Mouse (Mus musculus): ENCODE measurements around the gene Gemin5. TPM values are rescaled to one million over a fixed set of nuclear protein-coding genes. Genes with fewer than 3 reads are reported as not detected.
"Not testable (repeated sequence)": the region's sequence is repeated elsewhere in the genome, so short reads cannot be mapped to it uniquely, and the experiment has no call there.

Gemin5 gene
- polyA plus RNA-seq, 1 experiment from 2014 or later = 15.7 TPM

GRCm38 (mm10) chr11:58100006-58100405, 68.3 kb downstream of the Gemin5 start:
- no peak for ATAC-seq (ENCODE audit: low FRiP score, low TSS enrichment)
- Histone ChIP-seq H3K27ac (replicated peaks; ENCODE audit: low read depth, low read length) (no peak overlapping the region), H3K27me3 (ENCODE audit: control insufficient read depth, insufficient read depth, low read length) (no peaks in the 10 kb centered on the region), H3K36me3 (ENCODE audit: control insufficient read depth, insufficient read depth, low read length) (no peaks in the 10 kb centered on the region), H3K4me3 (replicated peaks; ENCODE audit: low read depth, low read length) (no peak overlapping the region), H3K4me1 (ENCODE audit: control insufficient read depth, insufficient read depth, low read length) (peaks cover 8% of the 10 kb centered on the region), H3K9ac (replicated peaks; ENCODE audit: low read length) (no peak overlapping the region), H3K4me2 (ENCODE audit: low read length) (no peak overlapping the region), H3K9me3 (ENCODE audit: control insufficient read depth, low read length) (no peaks in the 10 kb centered on the region)
- 93% methylated on average over 2 of the region's 2 CpGs for WGBS
- no peak for DNase-seq

GRCm38 (mm10) chr11:58098366-58098720, 70.0 kb downstream of the Gemin5 start:
- H3K9ac ChIP-seq (replicated peaks; ENCODE audit: low read length); ATAC-seq (ENCODE audit: low FRiP score, low TSS enrichment); H3K36me3 ChIP-seq (ENCODE audit: control insufficient read depth, insufficient read depth, low read length); DNase-seq; H3K9me3 ChIP-seq (ENCODE audit: control insufficient read depth, low read length); H3K4me1 ChIP-seq (ENCODE audit: control insufficient read depth, insufficient read depth, low read length); H3K27me3 ChIP-seq (ENCODE audit: control insufficient read depth, insufficient read depth, low read length); H3K4me3 ChIP-seq (replicated peaks; ENCODE audit: low read depth, low read length); H3K4me2 ChIP-seq (ENCODE audit: low read length); H3K27ac ChIP-seq (replicated peaks; ENCODE audit: low read depth, low read length): not testable (repeated sequence)
- WGBS = 61% methylated on average over 5 of the region's 5 CpGs

GRCm38 (mm10) chr11:58097621-58098365, 70.5 kb downstream of the Gemin5 start:
- Histone ChIP-seq H3K9ac (replicated peaks; ENCODE audit: low read length) (0 out of 2 replicates have a peak overlapping the region, but pooled peaks have one; percentile 23), H3K27me3 (ENCODE audit: control insufficient read depth, insufficient read depth, low read length) (no peaks in the 10 kb centered on the region), H3K4me2 (ENCODE audit: low read length) (peak overlapping the region; percentile 54), H3K4me1 (ENCODE audit: control insufficient read depth, insufficient read depth, low read length) (no peaks in the 10 kb centered on the region; the same call in 1 of the 2 replicates), H3K4me3 (replicated peaks; ENCODE audit: low read depth, low read length) (peak overlapping the region; percentile 26), H3K9me3 (ENCODE audit: control insufficient read depth, low read length) (no peaks in the 10 kb centered on the region), H3K27ac (replicated peaks; ENCODE audit: low read depth, low read length) (no peak overlapping the region), H3K36me3 (ENCODE audit: control insufficient read depth, insufficient read depth, low read length) (no peaks in the 10 kb centered on the region)
- ATAC-seq (ENCODE audit: low FRiP score, low TSS enrichment) = no peak
- 2% methylated on average over 34 of the region's 38 CpGs for WGBS
- DNase-seq = peak; percentile 12

- Histone ChIP-seq H3K27me3 (ENCODE audit: control insufficient read depth, insufficient read depth, low read length) (no peaks in the 10 kb centered on the region), H3K27ac (replicated peaks; ENCODE audit: low read depth, low read length) (no peak overlapping the region), H3K4me3 (replicated peaks; ENCODE audit: low read depth, low read length) (no peak overlapping the region), H3K9ac (replicated peaks; ENCODE audit: low read length) (no peak overlapping the region), H3K4me1 (ENCODE audit: control insufficient read depth, insufficient read depth, low read length) (no peaks in the 10 kb centered on the region; the same call in 1 of the 2 replicates), H3K4me2 (ENCODE audit: low read length) (peak overlapping the region; percentile 54), H3K36me3 (ENCODE audit: control insufficient read depth, insufficient read depth, low read length) (no peaks in the 10 kb centered on the region), H3K9me3 (ENCODE audit: control insufficient read depth, low read length) (no peaks in the 10 kb centered on the region)
- DNase-seq (peak; percentile 18), ATAC-seq (ENCODE audit: low FRiP score, low TSS enrichment) (no peak)
- WGBS = 53% methylated on average over 20 of the region's 20 CpGs
Measured at GRCm38 (mm10) chr11:58096821-58097620, 71.3 kb downstream of the Gemin5 start.

GRCm38 (mm10) chr11:58096160-58096559, 72.2 kb downstream of the Gemin5 start:
- Histone ChIP-seq H3K4me3 (replicated peaks; ENCODE audit: low read depth, low read length) (no peak overlapping the region), H3K36me3 (ENCODE audit: control insufficient read depth, insufficient read depth, low read length) (no peaks in the 10 kb centered on the region), H3K4me1 (ENCODE audit: control insufficient read depth, insufficient read depth, low read length) (no peaks in the 10 kb centered on the region; the same call in 1 of the 2 replicates), H3K27me3 (ENCODE audit: control insufficient read depth, insufficient read depth, low read length) (no peaks in the 10 kb centered on the region), H3K4me2 (ENCODE audit: low read length) (no peak overlapping the region), H3K9me3 (ENCODE audit: control insufficient read depth, low read length) (no peaks in the 10 kb centered on the region), H3K27ac (replicated peaks; ENCODE audit: low read depth, low read length) (no peak overlapping the region), H3K9ac (replicated peaks; ENCODE audit: low read length) (no peak overlapping the region)
- 89% methylated on average over 5 of the region's 5 CpGs for WGBS
- ATAC-seq (ENCODE audit: low FRiP score, low TSS enrichment) = no peak
- no peak for DNase-seq

- H3K4me2 ChIP-seq (ENCODE audit: low read length) = no peak overlapping the region
- H3K9me3 ChIP-seq (ENCODE audit: control insufficient read depth, low read length) = no peaks in the 10 kb centered on the region
- ATAC-seq (ENCODE audit: low FRiP score, low TSS enrichment) (no peak), DNase-seq (no peak)
- no peaks in the 10 kb centered on the region for H3K36me3 ChIP-seq (ENCODE audit: control insufficient read depth, insufficient read depth, low read length)
- H3K4me1 ChIP-seq (ENCODE audit: control insufficient read depth, insufficient read depth, low read length) = no peaks in the 10 kb centered on the region; the same call in 1 of the 2 replicates
- 97% methylated on average over 1 of the region's 1 CpGs for WGBS
- no peak overlapping the region for H3K9ac ChIP-seq (replicated peaks; ENCODE audit: low read length)
- H3K27me3 ChIP-seq (ENCODE audit: control insufficient read depth, insufficient read depth, low read length) = no peaks in the 10 kb centered on the region
- H3K27ac ChIP-seq (replicated peaks; ENCODE audit: low read depth, low read length) = no peak overlapping the region
- no peak overlapping the region for H3K4me3 ChIP-seq (replicated peaks; ENCODE audit: low read depth, low read length)
Measured at GRCm38 (mm10) chr11:58095561-58095960, 72.8 kb downstream of the Gemin5 start.

GRCm38 (mm10) chr11:58094766-58095165, 73.6 kb downstream of the Gemin5 start:
- Histone ChIP-seq H3K4me1 (ENCODE audit: control insufficient read depth, insufficient read depth, low read length) (no peaks in the 10 kb centered on the region; the same call in 1 of the 2 replicates), H3K9me3 (ENCODE audit: control insufficient read depth, low read length) (no peaks in the 10 kb centered on the region), H3K27me3 (ENCODE audit: control insufficient read depth, insufficient read depth, low read length) (no peaks in the 10 kb centered on the region), H3K9ac (replicated peaks; ENCODE audit: low read length) (no peak overlapping the region), H3K27ac (replicated peaks; ENCODE audit: low read depth, low read length) (no peak overlapping the region), H3K36me3 (ENCODE audit: control insufficient read depth, insufficient read depth, low read length) (no peaks in the 10 kb centered on the region), H3K4me3 (replicated peaks; ENCODE audit: low read depth, low read length) (no peak overlapping the region), H3K4me2 (ENCODE audit: low read length) (no peak overlapping the region)
- 42% methylated on average over 4 of the region's 4 CpGs for WGBS
- ATAC-seq (ENCODE audit: low FRiP score, low TSS enrichment) (no peak), DNase-seq (no peak)

- 0 out of 2 replicates have a peak within 1 kb of the TSS, but pooled peaks have one; percentile 2 for H3K4me2 ChIP-seq (ENCODE audit: low read length)
- ATAC-seq (ENCODE audit: low FRiP score, low TSS enrichment) = no peak
Measured at GRCm38 (mm10) chr11:58093021-58093528, 75.3 kb downstream of the Gemin5 start, which contains the start of gene Gm12248. Gene Gm12248 (minus strand): TSS chr11:58093134.

More at GRCm38 (mm10) chr11:58093021-58093528, 75.3 kb downstream of the Gemin5 start, which contains the start of gene Gm12248:
- no peaks in the 10 kb centered on the region for H3K9me3 ChIP-seq (ENCODE audit: control insufficient read depth, low read length)
- H3K9ac ChIP-seq (replicated peaks; ENCODE audit: low read length) = no peak within 1 kb of the TSS
- no peak within 1 kb of the TSS for H3K4me3 ChIP-seq (replicated peaks; ENCODE audit: low read depth, low read length)
- 20% methylated on average over 12 of the region's 12 CpGs for WGBS
- H3K4me1 ChIP-seq (ENCODE audit: control insufficient read depth, insufficient read depth, low read length) = no peaks in the 10 kb centered on the region; the same call in 1 of the 2 replicates
- H3K36me3 ChIP-seq (ENCODE audit: control insufficient read depth, insufficient read depth, low read length) = no peaks in the 10 kb centered on the region
- H3K27ac ChIP-seq (replicated peaks; ENCODE audit: low read depth, low read length) = no peak within 1 kb of the TSS
- no peak for DNase-seq
- H3K27me3 ChIP-seq (ENCODE audit: control insufficient read depth, insufficient read depth, low read length) = no peaks in the 10 kb centered on the region

All from midbrain, embryonic 14.5 days (tissue).